Mouse (Mus musculus) gastrocnemius, postnatal 25 days (tissue): ENCODE data around the gene Pdgfc. TPM values are rescaled to one million over a fixed set of nuclear protein-coding genes. Genes with fewer than 3 reads are reported as not detected.

ENCODE experiments used
- DNase-seq: peaks from one replicate; pipeline ENCODE4 v3.0.0; 2022
- long read RNA-seq, 2 experiments: library from polyadenylated mRNA; stranded (forward); transcript quantifications; one replicate each; pipeline ENCODE4 v2.0.0; 2021
- total RNA-seq, 2 experiments: library from RNA; stranded (reverse); gene quantifications; 1 replicate in 1 of 2; 2 replicates in 1 of 2; pipeline ENCODE4 v1.2.3; 2021

Pdgfc gene
- total RNA-seq = 1 to 10 TPM; 2.0 to 2.2 TPM
- long read RNA-seq, experiment 1, partial matches to known transcripts = 0 of 2 reads
- long read RNA-seq, experiment 1, other reads (novel, unspliced or antisense) = 0 of 2 reads
- long read RNA-seq, experiment 2, partial matches to known transcripts = 0 of 2 reads
- long read RNA-seq, experiment 2, other reads (novel, unspliced or antisense) = 0 of 2 reads

- no peak for DNase-seq
Observed at GRCm38 (mm10) chr3:81036151-81036553, at the start of gene Pdgfc. Pdgfc (plus strand) TSS chr3:81036416.

- no peak for DNase-seq
Observed at GRCm38 (mm10) chr3:81009245-81009644, 27.0 kb upstream of the Pdgfc start.

DNA sequence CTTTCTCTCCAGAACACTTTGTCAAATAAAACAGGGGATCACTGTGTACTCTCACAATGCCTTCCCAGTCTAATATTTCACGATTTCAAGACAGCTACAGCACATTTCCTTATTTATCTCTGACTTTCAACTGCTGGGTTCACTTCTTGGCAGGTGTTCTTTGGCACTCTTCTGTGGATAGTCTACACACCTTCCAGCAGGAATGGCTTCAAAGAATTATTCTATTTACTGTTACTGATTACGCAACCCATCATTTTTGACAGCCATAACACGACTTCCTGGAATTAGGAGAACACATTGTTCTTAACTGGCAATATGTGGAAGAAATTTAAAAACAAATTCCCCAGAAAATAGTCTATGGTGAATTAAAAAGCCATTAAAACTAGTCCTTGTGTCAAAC is 26.3 kb upstream of the Pdgfc start:
- no peak for DNase-seq

DNA sequence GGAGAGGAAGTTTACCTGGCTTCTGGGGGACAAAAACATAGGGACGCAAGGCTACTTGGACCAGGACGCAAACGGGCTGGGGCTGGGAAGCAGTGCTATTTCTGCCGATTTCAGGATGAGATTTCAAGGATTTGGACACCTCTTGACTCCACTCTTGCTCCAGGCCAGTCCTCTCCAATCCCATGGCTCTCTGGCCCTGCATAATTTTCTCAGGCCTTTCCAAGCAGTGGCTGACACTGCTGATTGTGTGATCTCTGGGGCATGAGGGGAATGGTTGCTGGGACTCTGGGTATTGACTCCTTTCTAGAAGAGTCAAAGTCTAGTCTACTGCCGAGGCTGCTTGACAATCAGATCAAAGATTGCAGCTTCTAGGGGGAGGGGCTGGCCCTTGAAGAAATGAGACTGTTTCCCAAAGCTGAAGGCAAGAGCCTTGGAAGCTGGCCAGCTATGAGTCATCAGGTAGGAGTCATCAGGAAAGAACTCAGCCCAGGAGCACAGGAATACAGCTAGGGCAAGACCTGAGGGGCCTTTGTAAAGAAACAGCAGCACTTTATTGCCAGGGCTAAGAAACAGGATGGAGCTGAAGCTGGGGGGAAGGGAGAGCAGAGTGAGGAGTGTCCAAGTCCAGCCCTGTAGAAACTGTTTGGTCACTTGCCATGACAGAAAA is 18.7 kb upstream of the Pdgfc start:
- peak; percentile 17 for DNase-seq

GRCm38 (mm10) chr3:81020064-81020463 is 16.2 kb upstream of the Pdgfc start:
- no peak for DNase-seq

GRCm38 (mm10) chr3:81021783-81022182 is 14.4 kb upstream of the Pdgfc start:
- no peak for DNase-seq

GRCm38 (mm10) chr3:81022266-81022665 is 13.9 kb upstream of the Pdgfc start:
- no peak for DNase-seq

DNA sequence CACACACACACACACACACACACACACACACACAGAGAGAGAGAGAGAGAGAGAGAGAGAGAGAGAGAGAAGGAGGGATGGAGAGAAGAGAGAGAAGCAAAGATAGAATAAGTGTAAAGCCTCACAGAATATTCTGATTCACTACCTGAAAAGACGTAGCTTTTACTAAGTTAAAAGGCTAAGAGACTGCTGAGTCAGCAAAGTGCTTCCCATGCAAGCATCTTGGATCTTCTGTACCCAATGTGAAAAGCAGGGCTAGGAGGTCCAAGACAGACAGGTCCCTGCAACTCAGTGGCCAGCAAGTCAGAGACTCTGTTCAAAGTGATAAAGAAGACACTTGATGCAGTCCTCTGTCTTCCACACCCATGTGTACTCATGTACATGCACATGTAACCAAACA is 13.4 kb upstream of the Pdgfc start:
- DNase-seq = no peak

DNA sequence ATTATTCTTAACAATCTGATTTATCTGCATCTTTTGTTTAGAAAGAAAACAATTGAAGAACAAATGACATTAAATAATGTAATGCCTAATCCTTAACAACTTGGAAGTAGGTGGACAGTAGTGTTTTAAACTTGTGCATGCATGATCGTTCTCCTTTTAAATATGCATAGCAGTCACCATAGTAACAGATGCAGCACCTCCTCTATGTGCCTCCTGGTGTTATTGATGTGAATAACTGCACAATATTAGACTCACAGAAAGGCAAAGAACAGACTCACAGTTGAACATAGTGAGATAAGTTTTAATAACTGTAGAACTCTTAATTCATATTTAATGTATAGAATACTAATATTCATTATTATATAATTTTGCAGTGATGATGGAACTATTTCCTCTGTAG is 12.6 kb upstream of the Pdgfc start:
- DNase-seq = no peak

GRCm38 (mm10) chr3:81025568-81026213 is 10.5 kb upstream of the Pdgfc start:
- DNase-seq = no peak

DNA sequence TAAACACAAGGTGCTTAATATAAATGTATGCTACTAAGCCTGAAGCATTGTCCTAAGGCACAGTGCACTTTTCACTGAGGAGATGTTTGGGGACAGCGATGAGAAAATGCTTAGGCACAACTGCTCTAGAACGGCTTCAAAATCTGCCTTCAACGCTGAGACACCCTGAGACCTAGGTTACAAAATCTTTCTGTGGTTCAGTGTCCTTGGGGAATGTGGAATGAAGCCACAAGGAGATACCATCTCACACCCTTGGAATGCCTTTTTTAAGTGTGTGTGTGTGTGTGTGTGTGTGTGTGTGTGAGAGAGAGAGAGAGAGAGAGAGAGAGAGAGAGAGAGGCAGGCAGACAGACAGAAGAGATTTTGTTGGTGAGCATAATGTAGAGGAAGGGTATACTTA is 7.9 kb upstream of the Pdgfc start:
- DNase-seq = no peak

GRCm38 (mm10) chr3:81029321-81029720 is 6.9 kb upstream of the Pdgfc start:
- DNase-seq = no peak

DNA sequence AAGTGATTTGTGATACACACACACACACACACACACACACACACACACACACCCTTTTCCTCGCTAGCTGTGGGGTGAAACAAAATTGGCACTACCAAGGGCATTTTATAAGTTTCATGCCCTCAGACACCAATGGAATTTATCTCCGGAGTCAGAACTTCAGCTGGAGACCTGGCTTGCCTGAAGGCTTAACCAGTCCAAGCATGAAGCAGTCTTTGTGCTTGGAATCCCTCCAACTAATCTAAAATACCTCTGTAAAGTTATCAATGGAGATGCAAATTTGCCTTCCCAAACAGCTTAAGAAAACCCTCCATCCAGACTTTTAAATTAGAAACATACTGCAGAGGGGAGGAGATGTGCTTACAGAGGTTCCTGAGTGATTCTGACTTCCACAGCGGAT is 6.3 kb upstream of the Pdgfc start:
- DNase-seq = no peak

- DNase-seq = no peak
Observed at GRCm38 (mm10) chr3:81030311-81030710, 5.9 kb upstream of the Pdgfc start.

- no peak for DNase-seq
Observed at GRCm38 (mm10) chr3:81032014-81032413, 4.2 kb upstream of the Pdgfc start.

DNA sequence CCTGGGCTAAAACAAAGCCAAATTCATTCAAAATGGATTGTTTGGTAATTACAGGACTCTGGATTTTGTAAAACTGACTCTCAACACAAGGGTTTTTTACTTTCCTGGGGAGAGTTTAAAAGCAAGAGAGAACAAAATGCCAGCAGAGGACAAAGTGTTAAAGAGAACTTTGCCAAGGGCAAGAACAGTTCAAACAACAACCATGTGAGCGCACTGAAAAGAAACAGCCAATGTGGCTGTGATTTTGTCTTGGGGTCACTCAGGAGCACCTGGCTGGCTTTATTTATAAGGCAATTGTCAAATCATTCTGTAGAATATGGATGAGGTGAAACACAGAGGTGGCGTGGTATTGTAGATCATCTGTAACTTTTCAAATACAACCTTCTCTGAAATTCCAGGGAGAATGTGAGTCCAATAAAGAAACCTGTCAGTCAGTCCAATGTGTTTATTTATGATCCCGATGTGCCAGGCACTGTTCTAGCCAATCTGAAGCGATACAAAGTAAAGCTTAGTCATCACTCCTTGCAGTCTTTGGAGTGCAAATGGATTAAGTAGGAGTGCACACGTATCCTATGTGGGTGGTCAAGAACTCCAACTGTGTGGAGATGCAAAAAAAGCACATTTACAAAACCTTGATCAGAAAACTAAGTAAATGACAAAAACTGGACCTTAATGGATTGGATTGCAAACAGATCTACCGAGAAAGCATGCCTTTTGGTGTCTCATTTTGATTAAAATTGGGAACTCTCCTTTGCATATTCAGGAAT is 1.7 kb upstream of the Pdgfc start:
- DNase-seq = no peak

DNA sequence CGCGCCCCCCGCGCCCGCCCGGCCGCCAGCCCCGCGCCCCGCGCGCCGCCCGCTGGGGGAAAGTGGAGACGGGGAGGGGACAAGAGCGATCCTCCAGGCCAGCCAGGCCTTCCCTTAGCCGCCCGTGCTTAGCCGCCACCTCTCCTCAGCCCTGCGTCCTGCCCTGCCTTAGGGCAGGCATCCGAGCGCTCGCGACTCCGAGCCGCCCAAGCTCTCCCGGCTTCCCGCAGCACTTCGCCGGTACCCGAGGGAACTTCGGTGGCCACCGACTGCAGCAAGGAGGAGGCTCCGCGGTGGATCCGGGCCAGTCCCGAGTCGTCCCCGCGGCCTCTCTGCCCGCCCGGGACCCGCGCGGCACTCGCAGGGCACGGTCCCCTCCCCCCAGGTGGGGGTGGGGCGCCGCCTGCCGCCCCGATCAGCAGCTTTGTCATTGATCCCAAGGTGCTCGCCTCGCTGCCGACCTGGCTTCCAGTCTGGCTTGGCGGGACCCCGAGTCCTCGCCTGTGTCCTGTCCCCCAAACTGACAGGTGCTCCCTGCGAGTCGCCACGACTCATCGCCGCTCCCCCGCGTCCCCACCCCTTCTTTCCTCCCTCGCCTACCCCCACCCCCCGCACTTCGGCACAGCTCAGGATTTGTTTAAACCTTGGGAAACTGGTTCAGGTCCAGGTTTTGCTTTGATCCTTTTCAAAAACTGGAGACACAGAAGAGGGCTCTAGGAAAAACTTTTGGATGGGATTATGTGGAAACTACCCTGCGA is 517 bp downstream of the Pdgfc start:
- peak; percentile 36 for DNase-seq

DNA sequence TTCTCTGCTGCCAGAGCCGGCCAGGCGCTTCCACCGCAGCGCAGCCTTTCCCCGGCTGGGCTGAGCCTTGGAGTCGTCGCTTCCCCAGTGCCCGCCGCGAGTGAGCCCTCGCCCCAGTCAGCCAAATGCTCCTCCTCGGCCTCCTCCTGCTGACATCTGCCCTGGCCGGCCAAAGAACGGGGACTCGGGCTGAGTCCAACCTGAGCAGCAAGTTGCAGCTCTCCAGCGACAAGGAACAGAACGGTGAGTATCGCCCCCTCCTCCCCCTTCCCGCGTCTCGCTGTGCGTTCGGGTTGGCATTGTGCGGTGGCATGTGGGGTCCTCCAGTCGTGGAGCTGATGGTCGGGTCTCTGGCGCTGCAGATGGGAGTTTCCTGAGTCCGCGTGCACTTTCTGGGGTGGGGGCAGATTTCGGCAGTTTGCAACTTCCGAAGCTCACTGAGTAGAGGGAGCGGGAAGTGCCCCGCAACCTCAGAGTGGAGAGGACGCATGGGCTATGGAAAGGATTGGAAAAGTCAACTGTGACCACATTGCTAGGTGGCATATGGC is 1.2 kb downstream of the Pdgfc start:
- no peak for DNase-seq

GRCm38 (mm10) chr3:81039131-81039653 is 3.0 kb downstream of the Pdgfc start:
- peak; percentile 34 for DNase-seq

- DNase-seq = no peak
Observed at GRCm38 (mm10) chr3:81044653-81045343, 8.6 kb downstream of the Pdgfc start.
